Mouse (Mus musculus): ENCODE results near the gene Lef1.

Lef1 gene

DNA sequence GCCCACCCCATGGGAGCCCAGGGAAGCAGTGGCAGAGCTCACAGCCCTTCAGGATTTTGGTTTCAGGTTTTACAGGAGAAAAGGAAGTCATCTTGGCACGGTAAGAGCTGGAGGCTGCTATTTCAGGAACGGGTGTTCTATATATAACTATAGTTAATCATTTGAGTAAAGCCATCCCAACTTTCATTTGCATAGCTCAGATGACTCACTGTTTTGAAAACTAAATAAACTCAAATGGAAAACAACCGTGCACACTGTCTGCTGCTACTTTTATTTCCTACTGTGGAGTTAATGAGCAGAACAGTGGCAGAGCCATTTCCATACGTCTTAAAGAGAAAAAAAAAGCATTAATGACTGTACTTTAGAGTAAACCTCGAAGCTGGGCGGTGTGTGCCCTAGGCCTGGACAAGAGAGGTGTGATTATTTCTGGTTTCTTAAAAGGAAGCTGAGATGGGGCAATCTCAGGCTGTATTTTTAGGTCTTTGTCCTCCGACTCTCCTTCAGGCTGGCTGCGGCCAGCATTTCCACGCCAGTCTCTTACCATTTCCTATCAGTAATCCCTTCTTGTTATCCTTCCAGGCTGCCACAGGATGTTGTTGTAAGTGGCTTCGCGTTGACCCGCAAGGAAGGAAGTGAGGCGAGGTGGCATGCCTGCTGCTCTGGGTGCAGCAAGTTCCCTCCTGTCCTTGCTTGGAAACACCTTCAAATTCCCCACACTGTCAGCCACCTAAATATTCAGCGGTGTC lies 29.2 kb downstream of the Lef1 start:
- DNase-seq (ENCODE audit: low spot score) = no peak

- DNase-seq (ENCODE audit: low spot score) = no peak
These were observed 29.8 kb downstream of the Lef1 start for GRCm38 (mm10) chr3:131140091-131140462.

DNA sequence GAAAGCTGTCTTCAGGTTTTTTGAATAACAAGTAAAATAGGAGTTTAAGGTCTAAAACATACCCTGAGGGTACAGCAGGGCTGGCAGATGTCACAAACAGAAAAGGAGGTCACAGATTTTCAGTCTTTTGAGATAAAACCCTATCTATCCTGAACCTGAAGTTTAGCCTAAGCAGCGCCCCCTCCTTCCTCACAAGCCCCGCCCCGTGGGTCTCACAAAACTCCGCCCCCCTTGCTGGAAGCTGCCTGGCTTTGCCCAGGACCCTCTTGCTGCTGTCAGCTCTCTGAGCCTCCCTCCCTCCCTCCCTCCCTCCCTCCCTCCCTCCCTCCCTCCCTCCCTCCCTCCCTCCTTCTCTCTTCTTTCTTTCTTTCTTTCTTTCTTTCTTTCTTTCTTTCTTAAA lies 31.3 kb downstream of the Lef1 start:
- DNase-seq (ENCODE audit: low spot score) = no peak

DNA sequence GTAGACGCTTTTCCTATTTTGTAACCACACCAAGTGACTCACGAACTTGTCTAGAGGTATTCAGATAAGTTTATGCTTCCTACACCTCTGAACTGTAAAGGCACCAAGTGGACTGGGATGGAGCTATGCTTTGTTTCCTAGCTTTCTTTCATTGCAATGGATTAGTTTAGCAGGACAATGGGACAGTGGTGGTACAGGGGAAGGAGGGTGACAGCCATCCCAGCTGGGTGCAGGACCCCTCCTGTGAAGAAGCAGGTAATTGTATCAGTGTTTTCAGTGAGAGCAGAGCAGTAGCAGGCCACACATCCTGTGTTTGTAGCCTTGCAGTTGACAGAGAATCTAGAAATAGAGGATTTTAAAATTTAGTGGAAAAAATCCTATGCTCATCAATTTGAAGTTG lies 34.0 kb downstream of the Lef1 start:
- DNase-seq (ENCODE audit: low spot score) = no peak

GRCm38 (mm10) chr3:131152921-131153320 lies 42.6 kb downstream of the Lef1 start:
- no peak for DNase-seq (ENCODE audit: low spot score)

DNA sequence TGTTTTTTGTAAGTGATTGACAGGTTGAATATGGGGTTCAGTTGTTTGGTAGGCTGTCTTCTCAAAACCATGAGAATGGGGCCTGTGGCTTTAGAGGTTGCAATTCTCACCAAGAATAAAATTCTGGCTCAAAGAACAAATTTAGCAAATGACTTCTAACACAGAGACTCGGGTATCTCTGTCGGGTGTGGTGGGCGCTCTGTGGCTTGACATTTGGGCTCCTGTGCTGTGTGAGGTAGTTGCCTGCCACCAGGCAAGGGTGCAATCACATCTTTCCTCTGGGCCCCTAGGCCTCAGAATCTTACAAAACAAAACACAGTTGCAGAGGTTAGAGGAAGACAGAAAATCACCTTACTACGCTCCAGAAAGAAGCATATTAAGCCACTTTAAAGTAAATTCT lies 43.6 kb downstream of the Lef1 start:
- DNase-seq (ENCODE audit: low spot score) = no peak

- DNase-seq (ENCODE audit: low spot score) = no peak
These were observed 44.3 kb downstream of the Lef1 start for GRCm38 (mm10) chr3:131154576-131154975.

DNA sequence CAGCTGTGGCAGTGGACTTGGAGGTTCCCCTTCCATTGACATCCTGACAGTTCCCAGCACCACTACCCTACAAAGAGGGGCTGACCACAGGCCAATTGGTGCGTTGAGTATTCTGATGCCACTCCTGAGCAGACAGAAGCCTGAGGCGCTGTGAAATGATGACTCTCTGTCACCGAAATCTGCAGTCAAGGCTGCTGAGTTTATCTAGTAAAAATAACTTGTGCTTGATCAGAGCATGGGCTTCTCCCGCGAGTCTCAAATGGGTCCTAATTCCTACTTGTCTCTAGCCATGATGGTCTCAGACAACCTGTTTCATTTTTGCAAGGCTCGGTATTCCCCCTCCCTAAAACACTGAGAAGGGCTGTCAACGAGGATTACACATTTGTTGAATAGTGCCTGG lies 44.8 kb downstream of the Lef1 start:
- DNase-seq (ENCODE audit: low spot score) = no peak

DNA sequence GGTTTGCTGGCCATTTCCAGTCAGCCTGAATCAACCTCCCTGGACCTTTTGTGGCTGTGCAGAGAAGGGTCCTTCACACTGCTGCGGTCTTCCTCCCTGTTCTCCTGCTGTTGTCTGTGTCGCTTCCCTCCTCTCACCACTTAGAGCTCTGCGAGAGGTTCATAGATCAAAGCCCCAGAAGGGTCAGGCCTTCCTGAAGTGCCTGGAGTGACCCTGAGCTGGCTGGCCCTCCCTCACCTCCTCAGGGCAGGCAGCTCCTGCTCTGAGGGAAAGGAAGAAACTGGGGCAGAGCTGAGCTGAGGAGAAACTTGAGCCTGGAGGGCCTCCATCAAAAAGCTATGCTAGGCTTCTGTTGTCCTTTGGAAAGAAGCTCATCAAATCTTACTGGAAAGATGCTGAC lies 45.4 kb downstream of the Lef1 start:
- no peak for DNase-seq (ENCODE audit: low spot score)

GRCm38 (mm10) chr3:131156377-131156776 lies 46.1 kb downstream of the Lef1 start:
- no peak for DNase-seq (ENCODE audit: low spot score)

GRCm38 (mm10) chr3:131157471-131157870 lies 47.2 kb downstream of the Lef1 start:
- DNase-seq (ENCODE audit: low spot score) = no peak

- DNase-seq (ENCODE audit: low spot score) = no peak
These were observed 49.0 kb downstream of the Lef1 start for GRCm38 (mm10) chr3:131159204-131159760.

GRCm38 (mm10) chr3:131159881-131160615 lies 49.8 kb downstream of the Lef1 start:
- no peak for DNase-seq (ENCODE audit: low spot score)

DNA sequence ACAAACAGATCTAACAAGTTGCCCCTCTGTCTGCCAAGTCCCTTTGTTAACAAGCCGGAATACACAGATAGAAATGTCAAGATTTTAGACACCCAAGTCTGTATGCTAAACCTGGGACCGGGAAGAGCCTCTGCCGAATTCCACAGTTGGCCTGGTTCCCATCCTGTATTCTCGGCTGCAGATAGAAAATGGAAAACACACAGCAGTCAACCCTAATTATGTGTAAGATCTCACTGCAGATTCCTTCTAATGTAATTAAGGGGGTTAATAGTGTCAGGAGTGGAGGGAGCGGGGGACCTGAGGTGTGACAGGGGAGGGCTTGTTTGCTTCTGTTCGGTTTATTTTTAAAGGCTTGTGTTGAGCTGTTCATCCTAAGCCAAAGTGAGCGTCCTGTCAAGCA lies 50.6 kb downstream of the Lef1 start:
- DNase-seq (ENCODE audit: low spot score) = no peak

DNA sequence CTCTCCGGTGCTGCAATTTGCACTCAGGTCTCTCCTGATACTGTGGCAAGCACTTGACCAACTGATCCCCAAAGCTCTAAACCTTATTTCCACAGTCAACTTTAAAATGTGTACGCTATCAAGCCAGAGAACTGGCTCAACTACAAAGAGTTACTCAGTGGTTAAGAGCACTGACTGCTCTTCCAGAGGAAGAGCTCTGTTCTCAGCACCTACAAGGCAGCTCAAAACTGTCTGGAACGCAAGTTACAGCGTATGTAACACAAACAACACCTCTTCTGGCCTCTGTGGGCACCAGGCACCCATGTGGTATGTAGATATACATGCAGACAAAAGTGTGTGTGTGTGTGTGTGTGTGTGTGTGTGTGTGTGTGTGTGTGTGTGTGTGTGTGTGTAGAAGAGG lies 57.5 kb downstream of the Lef1 start:
- DNase-seq (ENCODE audit: low spot score) = no peak

- DNase-seq (ENCODE audit: low spot score) = no peak
These were observed 58.9 kb downstream of the Lef1 start for GRCm38 (mm10) chr3:131169161-131169560.

- no peak for DNase-seq (ENCODE audit: low spot score)
These were observed 59.9 kb downstream of the Lef1 start for GRCm38 (mm10) chr3:131170099-131170643.

GRCm38 (mm10) chr3:131171292-131171960 lies 61.2 kb downstream of the Lef1 start:
- DNase-seq (ENCODE audit: low spot score) = no peak

DNA sequence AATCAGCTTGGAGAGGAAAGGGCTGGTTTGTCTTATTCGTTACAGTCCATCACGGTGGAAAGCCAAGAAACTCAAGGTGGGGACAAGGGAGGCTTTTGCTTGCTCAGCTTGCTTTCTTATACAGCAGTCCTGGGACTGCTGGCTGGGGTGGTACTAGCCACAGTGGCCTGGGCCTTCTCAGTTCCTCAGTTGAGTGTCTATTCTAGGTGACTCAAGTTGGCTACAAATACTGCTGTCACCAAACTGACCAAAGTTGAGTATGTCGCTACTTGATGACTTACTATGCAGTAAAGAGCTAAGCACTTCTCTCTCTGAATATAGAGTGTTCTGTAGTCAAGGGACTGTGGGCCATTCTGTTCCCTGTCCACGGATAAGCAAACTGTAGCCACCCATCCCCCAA lies 62.0 kb downstream of the Lef1 start:
- DNase-seq (ENCODE audit: low spot score) = no peak

- no peak for DNase-seq (ENCODE audit: low spot score)
These were observed 70.7 kb downstream of the Lef1 start for GRCm38 (mm10) chr3:131181006-131181405.

DNA sequence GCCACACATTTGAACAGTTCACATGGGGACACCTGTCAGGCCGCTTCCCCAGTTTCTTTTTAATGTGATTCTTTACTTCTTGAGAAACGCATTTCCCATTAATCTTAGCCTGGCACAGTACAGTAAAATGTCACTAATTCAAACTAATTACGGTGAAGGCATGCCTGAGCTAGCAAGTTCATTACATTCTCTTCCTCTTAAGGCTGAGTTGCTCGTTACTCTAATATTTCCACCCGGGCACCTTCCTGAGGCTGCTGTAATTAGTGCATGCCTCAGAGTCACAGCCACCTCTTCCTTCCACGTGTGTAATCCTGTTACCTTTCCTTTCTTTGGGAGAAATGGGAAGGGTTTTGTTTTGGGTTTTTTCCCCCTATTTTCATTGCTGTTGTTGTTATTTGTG lies 71.9 kb downstream of the Lef1 start:
- DNase-seq (ENCODE audit: low spot score) = no peak

DNA sequence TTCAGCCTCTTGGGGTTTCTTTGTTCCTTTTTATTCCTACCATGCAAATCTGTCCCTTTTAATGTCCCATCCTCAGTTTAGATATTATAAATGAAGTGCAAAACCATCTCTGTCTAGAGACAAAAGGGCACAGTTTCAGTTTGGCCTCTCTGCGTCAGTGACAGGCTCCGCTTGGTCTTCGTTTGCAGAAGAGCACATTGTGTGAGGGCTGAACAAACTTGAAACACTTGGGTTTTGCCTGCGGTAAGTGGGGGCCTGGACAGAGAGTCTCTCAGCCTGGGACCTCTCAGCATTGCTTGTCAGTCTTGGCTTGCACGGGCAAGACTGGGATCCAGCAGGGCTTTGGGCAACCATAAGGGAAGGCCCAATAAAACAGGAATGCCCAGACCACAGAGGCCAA lies 75.9 kb downstream of the Lef1 start:
- no peak for DNase-seq (ENCODE audit: low spot score)

- DNase-seq (ENCODE audit: low spot score) = no peak
These were observed 80.0 kb downstream of the Lef1 start for GRCm38 (mm10) chr3:131190239-131190638.
